Mouse (Mus musculus) testis, adult 2 months (tissue): ENCODE measurements at regions not wholly inside any gene's neighbourhood (a gene's known extent, or its start where the extent isn't known, plus 50 kb on each side); places are given as distances from the start of the nearest gene placed in this dataset.

ENCODE experiments used
- CTCF ChIP-seq: fragments of 200-500 bp; IDR thresholded peaks from 2 replicates; pipeline ENCODE4 v1.5.1; 2012; ENCODE audit warnings: low read depth, mild to moderate bottlenecking, inconsistent platforms, low read length, moderate library complexity; ENCODE audit not compliant: control insufficient read depth, insufficient read depth, insufficient replicate concordance
- POLR2A ChIP-seq: fragments of 200-500 bp; IDR thresholded peaks from 2 replicates; pipeline ENCODE4 v1.6.1; 2012; ENCODE audit warnings: low read depth, mild to moderate bottlenecking, inconsistent platforms, low read length, moderate library complexity; ENCODE audit not compliant: control insufficient read depth

GRCm38 (mm10) chr8:118142311-118142710 lies 141.2 kb upstream of the Cdh13 start:
- no peak for TF ChIP-seq POLR2A
- no peak for TF ChIP-seq CTCF
